Mouse (Mus musculus): Measurements from ENCODE around the gene Brwd1.
"Not testable (repeated sequence)": the region's sequence is repeated elsewhere in the genome, so short reads cannot be mapped to it uniquely, and the experiment has no call there.

Gene Brwd1

GRCm38 (mm10) chr16:96082301-96083178 is at the start of gene Brwd1:
Gene Brwd1 (minus strand): TSS chr16:96082526.
- peak; percentile 72 for ATAC-seq (ENCODE audit: insufficient number of reproducible peaks, low FRiP score, low TSS enrichment)

DNA sequence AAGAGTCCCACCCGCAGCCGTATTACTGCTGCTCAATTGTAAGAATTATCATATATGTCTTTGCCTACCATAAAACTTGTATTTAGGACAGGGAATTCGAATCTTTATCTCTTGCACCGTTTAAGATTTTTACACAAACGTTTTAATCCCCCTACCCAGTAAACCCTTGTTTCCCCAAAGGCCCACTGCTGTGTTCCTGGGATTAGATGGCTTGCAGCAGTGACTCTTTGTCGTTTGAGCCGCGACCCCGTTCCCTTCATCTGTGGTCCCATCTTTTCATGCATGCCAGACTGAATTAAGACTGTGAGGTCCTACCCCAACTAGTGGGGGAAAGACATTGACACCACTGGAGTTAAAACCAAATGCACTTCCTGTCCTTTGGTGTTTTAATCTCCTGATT is 46.1 kb upstream of the Brwd1 start:
- no peak for ATAC-seq (ENCODE audit: insufficient number of reproducible peaks, low FRiP score, low TSS enrichment)

GRCm38 (mm10) chr16:96127657-96128344 is 45.5 kb upstream of the Brwd1 start, which contains the start of gene Hmgn1:
Gene Hmgn1 (minus strand): TSS chr16:96127729.
- peak; percentile 92 for ATAC-seq (ENCODE audit: insufficient number of reproducible peaks, low FRiP score, low TSS enrichment)

DNA sequence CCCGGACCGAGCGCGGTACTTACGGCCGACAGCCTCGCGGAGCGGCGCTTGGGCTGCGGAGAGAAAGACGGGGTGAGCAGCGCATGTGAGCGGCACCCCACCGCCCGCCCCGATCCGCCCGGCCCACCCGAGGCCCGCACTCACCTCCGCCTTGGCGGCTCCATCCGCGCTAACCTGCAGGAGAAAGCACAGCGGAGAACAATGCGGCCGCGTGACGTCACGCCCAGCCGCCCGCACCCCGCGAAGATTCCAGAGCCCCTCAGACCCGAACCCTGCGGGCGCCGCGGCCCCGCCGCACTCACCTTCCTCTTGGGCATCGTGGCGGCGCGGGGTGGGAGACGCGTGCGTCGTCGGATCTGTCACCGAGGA is 44.9 kb upstream of the Brwd1 start:
- ATAC-seq (ENCODE audit: insufficient number of reproducible peaks, low FRiP score, low TSS enrichment): peak; percentile 33; the same call in 1 of the 2 replicates

- ATAC-seq (ENCODE audit: insufficient number of reproducible peaks, low FRiP score, low TSS enrichment): no peak
These were observed 44.4 kb upstream of the Brwd1 start for GRCm38 (mm10) chr16:96126684-96127171.

DNA sequence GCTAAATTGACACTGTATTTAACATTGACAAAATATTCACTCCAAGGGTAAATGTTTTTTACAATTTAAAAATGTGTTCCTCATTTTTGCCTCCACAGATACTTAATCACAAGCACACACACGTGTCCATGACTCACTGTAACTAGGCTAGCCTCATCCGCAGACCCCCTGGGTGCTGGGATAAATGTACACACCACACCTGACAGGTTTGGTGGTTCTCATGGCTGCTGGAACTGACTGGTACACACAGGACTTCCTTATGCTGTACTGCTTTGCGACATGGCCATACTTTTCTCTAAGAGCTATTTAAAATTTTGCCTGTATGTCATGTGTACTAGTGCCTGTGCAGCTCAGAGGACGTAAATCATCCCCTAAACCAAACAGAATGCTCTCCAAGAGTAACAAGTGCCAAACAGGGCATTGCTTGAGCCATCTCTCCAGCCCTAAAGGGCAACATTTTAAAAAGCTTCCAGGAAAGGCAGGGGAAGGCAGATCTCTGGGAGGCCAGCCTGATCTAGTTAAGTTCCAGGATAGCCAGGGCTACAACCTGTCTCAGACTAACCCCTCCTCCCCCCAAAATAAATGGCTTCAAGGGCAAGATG is 37.8 kb upstream of the Brwd1 start:
- no peak for ATAC-seq (ENCODE audit: insufficient number of reproducible peaks, low FRiP score, low TSS enrichment)

GRCm38 (mm10) chr16:96114729-96115128 is 32.4 kb upstream of the Brwd1 start:
- ATAC-seq (ENCODE audit: insufficient number of reproducible peaks, low FRiP score, low TSS enrichment): no peak

DNA sequence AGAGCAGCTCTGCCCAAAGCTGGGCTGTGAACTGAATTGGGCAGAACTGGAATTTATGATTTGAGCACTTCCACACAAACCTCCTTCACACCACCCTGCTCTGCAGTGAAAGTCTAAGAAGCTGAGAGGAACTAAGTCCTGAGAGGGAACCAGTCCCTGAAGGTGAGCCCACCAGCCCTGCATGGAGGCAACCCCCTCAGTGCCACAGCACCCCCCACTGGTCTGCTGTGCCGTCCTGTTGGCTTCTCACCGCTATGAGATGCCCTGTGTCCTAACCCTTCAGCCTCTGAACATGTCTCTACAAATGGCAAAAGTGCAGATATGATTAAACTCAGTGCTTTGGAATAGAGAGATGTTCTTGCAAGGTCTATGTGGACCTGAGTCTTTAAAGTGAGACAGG is 30.4 kb upstream of the Brwd1 start:
- ATAC-seq (ENCODE audit: insufficient number of reproducible peaks, low FRiP score, low TSS enrichment): no peak

- no peak for ATAC-seq (ENCODE audit: insufficient number of reproducible peaks, low FRiP score, low TSS enrichment)
These were observed 28.5 kb upstream of the Brwd1 start for GRCm38 (mm10) chr16:96110655-96111345.

- no peak for ATAC-seq (ENCODE audit: insufficient number of reproducible peaks, low FRiP score, low TSS enrichment)
These were observed 27.3 kb upstream of the Brwd1 start for GRCm38 (mm10) chr16:96109673-96110072.

DNA sequence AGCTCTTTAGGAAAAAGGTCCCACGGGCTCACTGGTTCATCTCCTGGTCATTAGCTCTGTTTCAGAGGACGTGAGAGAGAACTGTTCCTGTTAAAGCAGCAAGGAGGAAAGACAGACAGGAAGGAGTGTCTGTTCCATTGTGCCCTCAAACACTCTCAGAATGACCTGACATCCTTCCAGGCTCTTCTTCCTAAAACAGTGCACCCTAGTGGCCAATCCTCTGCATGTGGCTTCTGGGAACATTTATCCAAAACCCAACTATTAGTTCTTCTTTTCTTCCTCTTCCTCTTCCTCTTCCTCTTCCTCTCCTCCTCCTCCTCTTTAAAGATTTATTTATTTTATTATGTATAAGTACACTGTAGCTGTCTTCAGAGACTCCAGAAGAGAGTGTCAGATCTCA is 20.7 kb upstream of the Brwd1 start:
- ATAC-seq (ENCODE audit: insufficient number of reproducible peaks, low FRiP score, low TSS enrichment): no peak

GRCm38 (mm10) chr16:96097811-96098210 is 15.5 kb upstream of the Brwd1 start:
- ATAC-seq (ENCODE audit: insufficient number of reproducible peaks, low FRiP score, low TSS enrichment): not testable (repeated sequence)

- ATAC-seq (ENCODE audit: insufficient number of reproducible peaks, low FRiP score, low TSS enrichment): no peak
These were observed 13.6 kb upstream of the Brwd1 start for GRCm38 (mm10) chr16:96095966-96096365.

DNA sequence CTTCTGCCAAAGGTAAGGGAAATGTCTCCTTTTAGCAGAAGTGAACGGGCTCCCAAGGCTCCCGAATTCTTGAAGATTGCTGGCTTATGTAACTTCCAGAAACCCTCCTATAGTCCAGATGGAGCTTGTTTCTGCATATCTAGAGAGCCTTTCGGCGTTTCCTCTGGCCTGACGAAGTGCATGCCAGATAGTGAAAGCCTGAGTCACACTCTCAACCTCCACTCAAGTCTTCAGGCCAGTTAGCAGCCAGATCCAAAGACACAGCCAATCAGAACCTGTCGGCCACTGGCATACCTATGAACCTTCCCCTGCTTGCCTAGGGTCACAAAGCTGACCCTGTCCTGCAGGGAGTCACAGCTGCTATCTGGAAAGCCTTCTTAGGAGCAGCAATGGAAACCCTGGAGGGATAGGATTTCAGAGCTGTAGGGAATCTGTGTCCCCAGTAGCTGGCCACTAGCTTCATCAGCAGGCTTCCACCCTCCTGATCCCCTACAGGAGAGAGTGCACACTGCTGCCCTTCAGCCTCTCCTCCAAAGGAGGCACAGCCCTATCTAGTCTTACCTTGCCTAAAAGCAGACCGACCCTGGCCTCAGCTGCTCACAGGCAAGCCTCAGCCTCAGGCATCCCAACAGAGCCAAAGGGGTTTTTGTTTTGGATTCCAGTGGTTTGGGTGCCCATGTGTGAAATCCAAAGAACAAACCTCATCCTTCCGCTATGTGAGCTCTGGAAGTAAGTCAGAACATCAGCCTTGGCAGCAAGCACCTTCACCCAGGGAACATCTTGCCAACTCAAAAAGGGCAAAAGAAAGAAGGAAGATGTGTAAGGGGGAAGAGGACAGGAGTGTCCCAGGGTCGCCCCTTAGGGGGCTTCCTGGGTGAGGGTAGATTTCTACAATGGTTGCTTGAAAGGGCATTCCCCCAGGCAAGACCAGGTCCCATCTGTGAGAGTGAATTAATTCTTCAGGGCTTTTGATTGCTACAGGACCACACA is 9.5 kb upstream of the Brwd1 start:
- ATAC-seq (ENCODE audit: insufficient number of reproducible peaks, low FRiP score, low TSS enrichment): no peak

- ATAC-seq (ENCODE audit: insufficient number of reproducible peaks, low FRiP score, low TSS enrichment): no peak
These were observed 5.8 kb upstream of the Brwd1 start for GRCm38 (mm10) chr16:96088120-96088519.

- no peak for ATAC-seq (ENCODE audit: insufficient number of reproducible peaks, low FRiP score, low TSS enrichment)
These were observed 5.1 kb upstream of the Brwd1 start for GRCm38 (mm10) chr16:96087436-96087835.

DNA sequence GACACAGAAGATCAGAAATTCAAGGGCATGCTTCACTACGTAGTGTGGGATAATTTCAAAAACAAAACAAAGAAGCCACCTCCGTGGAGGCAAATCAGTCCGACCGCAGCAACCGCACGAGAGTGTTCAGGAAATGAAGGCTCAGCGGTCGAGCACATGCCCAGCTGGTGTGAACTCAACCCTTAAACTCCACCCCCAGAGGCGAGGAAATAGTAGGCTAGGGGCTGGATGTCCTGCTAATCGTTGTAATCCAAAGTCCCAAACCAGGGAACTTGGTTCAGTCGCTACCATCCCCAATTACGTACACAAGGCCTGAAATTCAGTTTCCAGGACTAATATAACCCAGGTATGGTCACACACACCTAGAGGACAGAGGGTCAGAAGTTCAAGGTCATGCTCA is 4.7 kb upstream of the Brwd1 start:
- ATAC-seq (ENCODE audit: insufficient number of reproducible peaks, low FRiP score, low TSS enrichment): no peak

- no peak for ATAC-seq (ENCODE audit: insufficient number of reproducible peaks, low FRiP score, low TSS enrichment)
These were observed 3.3 kb upstream of the Brwd1 start for GRCm38 (mm10) chr16:96085597-96085996.

- no peak for ATAC-seq (ENCODE audit: insufficient number of reproducible peaks, low FRiP score, low TSS enrichment)
These were observed 887 bp upstream of the Brwd1 start for GRCm38 (mm10) chr16:96083179-96083646.

Data from cerebellum, adult (tissue).